Mouse (Mus musculus) induced T-regulatory cell, adult 2 months (primary cell): ENCODE results near the gene Gm49396.

Experiments used
- DNase-seq: peaks from one replicate; pipeline ENCODE4 v3.0.0-alpha.2; 2012; ENCODE audit warnings: low read depth

The Gm49396 gene

GRCm38 (mm10) chr7:30612654-30613402 is 49.7 kb downstream of the Gm49396 start, which contains the start of gene Upk1a:
Gene Upk1a (minus strand): TSS chr7:30612847.
- DNase-seq, result no peak

GRCm38 (mm10) chr7:30613529-30614112 is 50.5 kb downstream of the Gm49396 start:
- DNase-seq, result peak; percentile 87

- DNase-seq, result peak; percentile 63
Observed at GRCm38 (mm10) chr7:30614454-30614853, 51.3 kb downstream of the Gm49396 start.

- DNase-seq, result no peak
Observed at GRCm38 (mm10) chr7:30615049-30615760, 52.1 kb downstream of the Gm49396 start.
